Mouse (Mus musculus): ENCODE measurements at regions not wholly inside any gene's neighbourhood (a gene's known extent, or its start where the extent isn't known, plus 50 kb on each side); places are given as distances from the start of the nearest gene placed in this dataset.

DNA sequence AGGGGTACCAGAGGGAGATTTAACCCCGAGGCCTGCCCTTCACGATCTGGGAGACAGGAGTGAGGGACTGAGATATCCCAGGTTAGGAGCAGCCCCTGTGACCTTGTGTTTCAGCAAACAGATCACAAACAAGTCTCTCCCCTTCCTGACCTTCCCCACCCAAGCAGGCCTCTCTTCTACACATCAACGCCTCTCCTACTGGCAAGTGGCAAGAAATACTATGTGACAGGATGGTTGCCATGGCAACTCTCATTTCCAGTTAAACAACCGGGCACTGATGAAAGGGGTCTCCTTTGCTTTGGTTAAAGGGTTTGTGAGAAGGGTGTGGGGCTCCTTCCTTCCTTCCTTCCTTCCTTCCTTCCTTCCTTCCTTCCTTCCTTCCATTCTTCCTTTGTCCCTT lies 134.6 kb upstream of the Gm4791 start:
- 48% methylated on average over 4 of the region's 4 CpGs for WGBS
- TF ChIP-seq CTCF (IDR thresholded peaks at IDR 0.05; ENCODE audit: borderline replicate concordance, control insufficient read depth, extremely low read depth, insufficient read depth, low read length, poor library complexity) (no peak), POLR2A (IDR thresholded peaks at IDR 0.05; ENCODE audit: control insufficient read depth, extremely low read depth, insufficient read depth, low read length, poor library complexity) (no peak)
- Histone ChIP-seq H3K4me1 (replicated peaks; ENCODE audit: control insufficient read depth, insufficient read depth, low read length) (no peaks in the 10 kb centered on the region), H3K36me3 (ENCODE audit: control insufficient read depth, insufficient read depth, low read length) (no peaks in the 10 kb centered on the region), H3K27me3 (ENCODE audit: control insufficient read depth, insufficient read depth, low read length) (no peaks in the 10 kb centered on the region), H3K4me3 (ENCODE audit: control insufficient read depth, insufficient read depth, low read length) (no peak overlapping the region), H3K27ac (ENCODE audit: control insufficient read depth, insufficient read depth, low read length) (no peak overlapping the region)
- DNase-seq, result no peak

DNA sequence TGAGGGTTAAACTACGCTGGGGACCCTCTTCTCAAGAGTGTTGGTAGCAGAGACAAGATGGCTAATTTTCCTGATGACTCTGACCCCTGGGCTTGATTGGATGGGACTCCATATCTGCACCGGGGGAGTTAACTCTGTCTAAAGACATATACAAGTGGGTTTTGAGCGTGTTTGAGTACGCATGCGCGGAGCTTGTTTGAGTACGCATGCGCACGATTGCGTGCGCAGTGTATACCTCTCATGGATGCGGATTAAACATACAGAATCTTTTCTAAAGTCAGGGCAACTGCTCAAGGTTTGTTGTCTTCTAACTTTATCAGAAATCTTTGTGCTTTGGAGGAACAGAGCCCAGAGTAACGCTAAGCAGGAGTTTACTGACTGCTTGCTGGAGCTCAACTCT lies 146.8 kb upstream of the Gm4791 start:
- Histone ChIP-seq H3K4me3 (ENCODE audit: control insufficient read depth, insufficient read depth, low read length) (no peak overlapping the region), H3K4me1 (replicated peaks; ENCODE audit: control insufficient read depth, insufficient read depth, low read length) (no peaks in the 10 kb centered on the region), H3K27me3 (ENCODE audit: control insufficient read depth, insufficient read depth, low read length) (no peaks in the 10 kb centered on the region), H3K36me3 (ENCODE audit: control insufficient read depth, insufficient read depth, low read length) (no peaks in the 10 kb centered on the region), H3K27ac (ENCODE audit: control insufficient read depth, insufficient read depth, low read length) (no peak overlapping the region)
- 97% methylated on average over 13 of the region's 13 CpGs for WGBS
- no peak for TF ChIP-seq CTCF (IDR thresholded peaks at IDR 0.05; ENCODE audit: borderline replicate concordance, control insufficient read depth, extremely low read depth, insufficient read depth, low read length, poor library complexity)
- no peak for TF ChIP-seq POLR2A (IDR thresholded peaks at IDR 0.05; ENCODE audit: control insufficient read depth, extremely low read depth, insufficient read depth, low read length, poor library complexity)
- DNase-seq, result no peak

DNA sequence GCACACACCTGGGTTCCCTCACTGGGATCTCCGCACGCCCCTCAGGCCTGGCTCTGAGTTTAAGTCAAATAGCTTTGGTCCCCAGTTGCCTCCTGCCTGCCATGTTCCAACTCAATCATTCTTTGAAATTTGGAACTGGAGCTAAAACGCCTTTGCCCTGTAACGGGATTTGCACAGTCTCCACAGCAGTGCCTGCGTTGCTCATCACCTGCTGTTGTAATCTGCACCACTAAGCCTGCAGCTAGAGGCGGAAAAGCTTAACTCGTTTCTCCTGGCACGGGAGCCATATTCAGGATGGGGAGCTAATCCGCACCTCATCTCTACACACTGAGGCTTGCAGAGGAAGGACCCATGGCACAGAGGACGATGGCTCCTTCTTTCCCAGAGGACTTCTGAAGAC lies 147.2 kb upstream of the Gm4791 start:
- Histone ChIP-seq H3K27ac (ENCODE audit: control insufficient read depth, insufficient read depth, low read length) (no peak overlapping the region), H3K4me3 (ENCODE audit: control insufficient read depth, insufficient read depth, low read length) (no peak overlapping the region), H3K36me3 (ENCODE audit: control insufficient read depth, insufficient read depth, low read length) (no peaks in the 10 kb centered on the region), H3K27me3 (ENCODE audit: control insufficient read depth, insufficient read depth, low read length) (no peaks in the 10 kb centered on the region), H3K4me1 (replicated peaks; ENCODE audit: control insufficient read depth, insufficient read depth, low read length) (no peaks in the 10 kb centered on the region)
- TF ChIP-seq CTCF (IDR thresholded peaks at IDR 0.05; ENCODE audit: borderline replicate concordance, control insufficient read depth, extremely low read depth, insufficient read depth, low read length, poor library complexity), result no peak
- 84% methylated on average over 10 of the region's 10 CpGs for whole genome bisulfite sequencing
- no peak for DNase-seq

DNA sequence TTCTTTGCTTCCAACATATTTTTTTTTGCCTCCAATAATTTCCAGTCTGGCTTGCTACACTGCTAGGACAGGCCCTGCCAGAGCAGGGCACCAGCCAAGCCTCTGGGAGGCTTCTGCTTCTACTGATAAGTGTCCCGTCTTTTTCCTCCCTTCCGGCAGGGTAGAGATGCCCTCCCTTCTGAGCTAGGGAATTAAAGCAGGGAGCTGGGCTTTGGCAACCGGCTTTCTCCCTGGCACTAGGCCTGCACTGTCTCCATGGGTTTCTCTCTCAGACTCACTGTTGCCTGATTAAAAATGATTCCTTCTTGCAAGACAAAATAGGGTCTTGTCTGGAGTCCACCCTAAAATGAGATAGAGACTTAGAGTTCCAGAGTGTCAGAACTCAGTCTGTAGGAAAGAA lies 153.3 kb upstream of the Gm4791 start:
- no peak for DNase-seq
- no peak for TF ChIP-seq CTCF (IDR thresholded peaks at IDR 0.05; ENCODE audit: borderline replicate concordance, control insufficient read depth, extremely low read depth, insufficient read depth, low read length, poor library complexity)
- TF ChIP-seq POLR2A (IDR thresholded peaks at IDR 0.05; ENCODE audit: control insufficient read depth, extremely low read depth, insufficient read depth, low read length, poor library complexity), result no peak
- 86% methylated on average over 3 of the region's 3 CpGs for WGBS

DNA sequence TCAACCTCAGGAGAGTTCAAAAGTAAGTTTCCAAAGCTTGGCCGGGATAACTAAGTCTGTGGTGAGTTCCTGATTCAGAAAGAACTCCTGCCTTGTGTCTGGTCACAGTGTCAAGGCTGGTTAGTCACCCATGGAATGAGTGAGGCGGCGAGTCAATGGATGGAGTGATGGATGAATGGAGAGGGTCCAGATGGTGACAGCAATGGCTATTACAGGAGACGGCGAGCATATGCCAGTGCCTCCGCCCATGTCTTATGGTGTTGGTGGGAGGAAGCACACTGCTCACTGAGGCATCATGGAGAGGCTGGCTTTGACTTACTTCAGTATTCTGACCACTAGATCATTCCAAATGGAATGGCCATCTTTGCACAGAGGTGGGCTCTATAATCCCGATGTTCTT lies 154.8 kb upstream of the Gm4791 start:
- Histone ChIP-seq H3K27ac (ENCODE audit: control insufficient read depth, insufficient read depth, low read length) (no peak overlapping the region), H3K4me3 (ENCODE audit: control insufficient read depth, insufficient read depth, low read length) (no peak overlapping the region), H3K27me3 (ENCODE audit: control insufficient read depth, insufficient read depth, low read length) (no peaks in the 10 kb centered on the region), H3K4me1 (replicated peaks; ENCODE audit: control insufficient read depth, insufficient read depth, low read length) (no peaks in the 10 kb centered on the region), H3K36me3 (ENCODE audit: control insufficient read depth, insufficient read depth, low read length) (no peaks in the 10 kb centered on the region)
- 95% methylated on average over 7 of the region's 7 CpGs for WGBS
- TF ChIP-seq CTCF (IDR thresholded peaks at IDR 0.05; ENCODE audit: borderline replicate concordance, control insufficient read depth, extremely low read depth, insufficient read depth, low read length, poor library complexity), result no peak
- no peak for TF ChIP-seq POLR2A (IDR thresholded peaks at IDR 0.05; ENCODE audit: control insufficient read depth, extremely low read depth, insufficient read depth, low read length, poor library complexity)
- no peak for DNase-seq

More for the DNA sequence above, 153.3 kb upstream of the Gm4791 start:
- Histone ChIP-seq H3K4me1 (replicated peaks; ENCODE audit: control insufficient read depth, insufficient read depth, low read length) (no peaks in the 10 kb centered on the region), H3K36me3 (ENCODE audit: control insufficient read depth, insufficient read depth, low read length) (no peaks in the 10 kb centered on the region), H3K27ac (ENCODE audit: control insufficient read depth, insufficient read depth, low read length) (no peak overlapping the region), H3K27me3 (ENCODE audit: control insufficient read depth, insufficient read depth, low read length) (no peaks in the 10 kb centered on the region), H3K4me3 (ENCODE audit: control insufficient read depth, insufficient read depth, low read length) (no peak overlapping the region)

DNA sequence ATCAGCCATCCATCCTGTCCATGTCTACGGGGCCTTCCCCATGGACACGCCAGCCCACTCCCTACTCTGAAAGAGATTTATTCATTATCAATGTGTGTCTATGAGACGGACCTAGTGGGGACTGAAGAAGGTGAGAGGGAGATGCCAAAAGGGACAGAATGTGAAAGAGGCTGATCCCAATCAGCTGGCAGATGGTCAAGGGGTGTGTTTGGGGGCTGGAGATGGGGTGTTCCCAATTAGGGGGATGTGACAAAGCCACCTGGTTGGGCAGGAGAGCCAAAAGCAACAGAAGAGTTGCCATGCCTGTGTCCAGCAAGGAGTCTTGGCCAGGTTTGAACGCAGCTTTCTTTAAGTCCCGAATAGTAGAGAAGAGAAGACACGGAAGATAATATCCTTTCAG lies 157.0 kb upstream of the Gm4791 start:
- TF ChIP-seq CTCF (IDR thresholded peaks at IDR 0.05; ENCODE audit: borderline replicate concordance, control insufficient read depth, extremely low read depth, insufficient read depth, low read length, poor library complexity), result no peak
- TF ChIP-seq POLR2A (IDR thresholded peaks at IDR 0.05; ENCODE audit: control insufficient read depth, extremely low read depth, insufficient read depth, low read length, poor library complexity), result no peak
- no peak overlapping the region for H3K27ac ChIP-seq (ENCODE audit: control insufficient read depth, insufficient read depth, low read length)
- 91% methylated on average over 6 of the region's 6 CpGs for WGBS
- no peak overlapping the region for H3K4me3 ChIP-seq (ENCODE audit: control insufficient read depth, insufficient read depth, low read length)
- H3K27me3 ChIP-seq (ENCODE audit: control insufficient read depth, insufficient read depth, low read length), result no peaks in the 10 kb centered on the region
- DNase-seq, result no peak
- no peaks in the 10 kb centered on the region for H3K36me3 ChIP-seq (ENCODE audit: control insufficient read depth, insufficient read depth, low read length)
- H3K4me1 ChIP-seq (replicated peaks; ENCODE audit: control insufficient read depth, insufficient read depth, low read length), result no peaks in the 10 kb centered on the region

DNA sequence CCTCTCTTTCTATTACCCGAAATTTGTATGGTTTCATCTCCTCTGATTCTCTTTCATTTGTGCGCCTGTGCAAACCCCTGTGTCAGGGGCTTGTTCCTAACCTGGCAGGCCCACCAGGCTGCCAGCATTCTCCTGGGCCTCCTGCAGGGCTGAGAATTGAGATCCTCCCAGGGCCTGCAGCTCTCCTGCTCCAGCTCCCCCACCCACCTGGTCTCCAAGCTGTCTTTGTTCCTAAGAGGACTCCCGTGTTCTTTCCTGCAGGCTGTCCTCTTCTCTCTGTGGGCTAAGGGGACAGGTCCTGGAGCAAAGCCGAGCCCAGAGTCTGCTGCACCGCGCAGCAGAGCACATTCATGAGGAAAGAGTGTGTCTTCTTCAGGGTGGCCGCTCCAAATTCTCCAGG lies 163.3 kb upstream of the Gm4791 start:
- no peaks in the 10 kb centered on the region for H3K4me1 ChIP-seq (replicated peaks; ENCODE audit: control insufficient read depth, insufficient read depth, low read length)
- H3K27me3 ChIP-seq (ENCODE audit: control insufficient read depth, insufficient read depth, low read length), result no peaks in the 10 kb centered on the region
- 78% methylated on average over 7 of the region's 7 CpGs for WGBS
- no peak overlapping the region for H3K4me3 ChIP-seq (ENCODE audit: control insufficient read depth, insufficient read depth, low read length)
- no peaks in the 10 kb centered on the region for H3K36me3 ChIP-seq (ENCODE audit: control insufficient read depth, insufficient read depth, low read length)
- no peak for DNase-seq
- H3K27ac ChIP-seq (ENCODE audit: control insufficient read depth, insufficient read depth, low read length), result no peak overlapping the region
- TF ChIP-seq CTCF (IDR thresholded peaks at IDR 0.05; ENCODE audit: borderline replicate concordance, control insufficient read depth, extremely low read depth, insufficient read depth, low read length, poor library complexity) (no peak), POLR2A (IDR thresholded peaks at IDR 0.05; ENCODE audit: control insufficient read depth, extremely low read depth, insufficient read depth, low read length, poor library complexity) (no peak)

Data from thymus, adult 2 months (tissue).